Mouse (Mus musculus) liver, embryonic 16.5 days (tissue): ENCODE results near the gene Nek3. TPM values are rescaled to one million over a fixed set of nuclear protein-coding genes. Genes with fewer than 3 reads are reported as not detected.

Experiments
- ATAC-seq: fragments of 200-750 bp; cut with Nextera tagmentation; 2 replicates; pipeline ENCODE4 v1.8.0; 2017; ENCODE audit warnings: low read depth, mild to moderate bottlenecking, moderate number of reproducible peaks, moderate library complexity
- H3K27ac ChIP-seq: fragments of 300-500 bp; sonication (generic); 2 replicates; pipeline ENCODE4 v1.5.1; 2014; ENCODE audit warnings: mild to moderate bottlenecking, low read length
- H3K27me3 ChIP-seq: fragments of 300-500 bp; sonication (generic); 2 replicates; pipeline ENCODE4 v1.6.1; 2014; ENCODE audit warnings: low read depth, low read length, mixed read lengths; ENCODE audit not compliant: control insufficient read depth, insufficient read depth
- H3K36me3 ChIP-seq: fragments of 300-500 bp; sonication (generic); 2 replicates; pipeline ENCODE4 v1.6.1; 2014; ENCODE audit warnings: mild to moderate bottlenecking; ENCODE audit not compliant: control insufficient read depth, insufficient read depth
- H3K4me1 ChIP-seq: fragments of 300-500 bp; sonication (generic); 2 replicates; pipeline ENCODE4 v1.6.1; 2014; ENCODE audit warnings: low read depth, low read length, mixed read lengths; ENCODE audit not compliant: control insufficient read depth
- H3K4me2 ChIP-seq: fragments of 300-500 bp; sonication (generic); 2 replicates; pipeline ENCODE4 v1.6.1; 2014; ENCODE audit warnings: low read depth, low read length, mixed read lengths
- H3K4me3 ChIP-seq: fragments of 300-500 bp; sonication (generic); 2 replicates; pipeline ENCODE4 v1.5.1; 2014; ENCODE audit warnings: low read depth, mild to moderate bottlenecking, low read length
- H3K9ac ChIP-seq: fragments of 300-500 bp; sonication (generic); 2 replicates; pipeline ENCODE4 v1.6.1; 2014; ENCODE audit warnings: low read depth, low read length
- H3K9me3 ChIP-seq: fragments of 300-500 bp; sonication (generic); replicated peaks from 2 replicates; pipeline ENCODE4 v1.6.1; 2016; ENCODE audit warnings: low read length; ENCODE audit not compliant: control insufficient read depth
- WGBS: fragments of 180-500 bp; shearing (Covaris S2); extraction: QIAGEN DNeasy Blood & Tissue Kit; methylation state at CpG from one replicate; pipeline ENCODE4 v1.1.7; 2014; ENCODE audit not compliant: insufficient replicate concordance; 5-methylcytosine and 5-hydroxymethylcytosine counted together
- polyA plus RNA-seq: library from polyadenylated mRNA; unstranded; fragments of >200 nt; fragmentation: Nextera tagmentation; extraction: Ambion mirVana; gene quantifications from 2 replicates; pipeline ENCODE4 v1.2.1, GENCODE M21; 2015

Nek3 gene
- polyA plus RNA-seq, 1 experiment from 2014 or later: 1.4 TPM

DNA sequence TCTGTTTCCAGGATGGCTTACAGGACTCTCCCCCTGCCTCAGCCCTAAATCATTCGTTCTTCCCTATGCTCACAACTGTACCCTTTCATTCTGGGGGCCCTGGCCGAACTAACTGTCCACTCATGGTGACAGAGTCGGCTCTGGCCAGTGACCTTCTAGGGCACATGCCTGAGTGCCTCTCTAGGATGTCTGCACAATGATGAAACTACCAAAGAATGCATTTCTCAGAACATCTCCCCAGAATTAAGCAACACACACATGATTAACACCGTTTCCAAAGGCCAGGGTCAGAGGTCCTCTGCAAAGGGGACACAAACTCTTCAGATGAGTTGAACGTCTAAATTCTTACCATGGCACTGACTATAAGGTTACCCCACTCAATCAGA lies 31.5 kb downstream of the Nek3 start:
- WGBS: 62% methylated on average over 5 of the region's 5 CpGs
- H3K27ac ChIP-seq: peak overlapping the region; percentile 90
- no peak for ATAC-seq
- H3K9me3 ChIP-seq: no peaks in the 10 kb centered on the region
- no peaks in the 10 kb centered on the region for H3K27me3 ChIP-seq
- H3K4me2 ChIP-seq: peak overlapping the region; percentile 52
- H3K9ac ChIP-seq: 0 out of 2 replicates have a peak overlapping the region, but pooled peaks have one; percentile 26
- peaks cover 18% of the 10 kb centered on the region for H3K4me1 ChIP-seq
- H3K4me3 ChIP-seq: no peak overlapping the region; the same call in 1 of the 2 replicates
- no peaks in the 10 kb centered on the region for H3K36me3 ChIP-seq

DNA sequence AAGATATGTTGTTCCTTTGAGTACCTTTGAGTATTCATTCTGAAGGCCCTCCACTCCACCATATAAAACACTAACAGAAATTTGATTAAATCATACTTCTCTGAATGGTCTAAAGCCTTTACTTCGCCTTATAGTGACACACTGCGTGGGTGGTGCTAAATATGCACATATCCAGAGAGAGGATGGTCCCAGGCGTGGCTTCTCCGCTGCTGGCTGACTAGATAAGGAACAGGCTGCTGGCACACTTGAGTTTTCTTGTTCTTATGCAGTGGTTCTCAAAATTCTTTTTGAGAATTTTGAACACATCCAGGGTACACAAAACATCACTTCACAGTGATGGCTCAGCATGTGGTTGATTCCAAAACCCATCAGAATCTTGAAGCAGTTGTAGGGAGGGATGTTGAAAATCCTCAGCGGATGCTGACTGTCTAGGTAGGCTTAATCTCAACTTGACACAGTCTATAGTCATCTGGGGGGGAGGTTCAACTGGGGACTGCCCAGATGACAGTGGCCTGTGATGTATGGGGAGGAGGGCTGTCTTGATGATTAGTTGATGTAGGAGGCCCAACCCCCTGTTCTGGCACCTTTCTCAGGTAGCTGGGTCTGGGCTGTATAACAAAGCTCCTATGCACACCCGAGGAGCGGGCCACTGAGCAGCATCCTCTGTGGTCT lies 32.0 kb downstream of the Nek3 start:
- H3K9ac ChIP-seq: 0 out of 2 replicates have a peak overlapping the region, but pooled peaks have one; percentile 26
- peak; percentile 98 for ATAC-seq
- peak overlapping the region; percentile 4; the same call in 1 of the 2 replicates for H3K4me3 ChIP-seq
- H3K4me1 ChIP-seq: peaks cover 18% of the 10 kb centered on the region
- no peaks in the 10 kb centered on the region for H3K27me3 ChIP-seq
- H3K27ac ChIP-seq: peak overlapping the region; percentile 90
- no peaks in the 10 kb centered on the region for H3K9me3 ChIP-seq
- peak overlapping the region; percentile 52 for H3K4me2 ChIP-seq
- no peaks in the 10 kb centered on the region for H3K36me3 ChIP-seq
- WGBS: 41% methylated on average over 7 of the region's 7 CpGs

- Histone ChIP-seq H3K4me3 (no peak overlapping the region), H3K27ac (no peak overlapping the region), H3K27me3 (no peaks in the 10 kb centered on the region), H3K9ac (no peak overlapping the region), H3K9me3 (no peaks in the 10 kb centered on the region), H3K4me1 (peaks cover 18% of the 10 kb centered on the region), H3K4me2 (no peak overlapping the region), H3K36me3 (no peaks in the 10 kb centered on the region)
- ATAC-seq: no peak
- WGBS: 83% methylated on average over 12 of the region's 12 CpGs
Observed at GRCm38 (mm10) chr8:22132062-22132461, 34.2 kb downstream of the Nek3 start.

DNA sequence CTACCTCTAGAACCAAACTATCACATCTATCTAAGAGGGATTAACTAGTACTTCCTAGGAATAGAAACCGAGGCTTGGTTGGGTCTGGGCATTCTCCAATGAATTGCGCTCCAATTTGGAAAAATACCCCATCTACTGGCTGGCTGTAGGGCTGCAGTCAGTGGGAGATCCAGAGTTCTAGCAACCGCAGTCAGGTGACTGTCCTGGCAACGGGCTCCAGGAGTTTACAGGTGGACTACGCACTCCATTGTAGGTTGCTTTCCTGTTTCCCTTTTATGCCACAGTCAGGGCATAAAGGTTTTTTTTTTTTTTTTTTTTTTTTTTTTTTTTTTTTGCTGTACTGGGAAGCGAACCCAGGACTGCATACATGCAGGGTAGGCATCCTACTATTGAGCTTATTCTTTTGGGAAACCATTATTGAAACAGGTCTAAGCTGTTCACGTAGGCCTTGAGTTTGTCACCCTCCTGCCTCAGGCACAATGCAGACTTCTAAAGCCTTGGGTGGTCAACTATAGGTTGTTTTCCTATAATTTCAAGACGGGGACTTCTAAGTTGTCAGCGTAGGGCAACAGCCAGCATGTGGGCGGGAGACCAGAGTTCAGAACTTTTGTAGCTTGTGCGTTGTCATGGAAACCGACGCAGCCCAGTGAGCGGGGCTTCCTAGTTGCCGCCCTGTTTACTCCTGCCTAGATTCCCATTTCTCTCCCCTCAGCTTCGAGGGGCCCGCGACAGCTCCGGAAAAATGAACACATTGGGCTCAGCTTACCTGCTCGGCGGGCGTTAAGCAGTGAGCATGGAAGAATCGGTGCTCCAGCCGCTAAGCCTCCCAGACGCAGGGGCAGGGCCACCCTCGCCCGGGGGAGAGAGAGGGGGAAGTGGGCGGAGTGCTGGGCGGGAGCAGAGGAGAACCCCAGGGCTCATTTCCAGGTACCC lies 41.7 kb downstream of the Nek3 start, which contains the start of gene Nek5:
Nek5 (minus strand) TSS at position 834 of the 933 bp plus-strand sequence.
- peak; percentile 79 for ATAC-seq
- Histone ChIP-seq H3K4me2 (peak within 1 kb of the TSS; percentile 72), H3K9ac (peak within 1 kb of the TSS; percentile 42; the same call in 1 of the 2 replicates), H3K4me3 (peak within 1 kb of the TSS; percentile 58), H3K9me3 (no peaks in the 10 kb centered on the region), H3K27ac (no peak within 1 kb of the TSS), H3K4me1 (peaks cover 9% of the 10 kb centered on the region), H3K27me3 (no peaks in the 10 kb centered on the region; the same call in 1 of the 2 replicates), H3K36me3 (no peaks in the 10 kb centered on the region)
- WGBS: 3% methylated on average over 29 of the region's 29 CpGs

DNA sequence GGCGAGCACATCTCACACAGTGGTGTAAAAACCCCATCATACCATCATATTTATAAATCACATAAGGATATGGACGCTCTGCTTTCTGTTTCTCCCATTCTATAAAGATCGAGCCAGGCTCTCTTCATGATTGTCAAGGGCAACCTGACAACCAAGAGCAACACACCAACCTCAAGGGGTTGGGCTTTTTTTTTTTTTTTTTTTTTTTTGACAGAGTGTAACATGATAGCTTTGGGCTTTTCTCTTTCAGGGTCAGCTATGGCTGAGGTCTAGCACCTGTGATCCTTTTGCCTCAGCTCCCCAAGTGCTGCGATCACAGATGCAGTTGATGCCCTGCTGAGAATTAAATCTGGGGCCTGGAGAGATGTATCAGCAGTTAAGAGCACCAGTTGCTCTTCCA lies 59.2 kb downstream of the Nek3 start:
- no peak for ATAC-seq
- H3K4me1 ChIP-seq: no peaks in the 10 kb centered on the region
- 57% methylated on average over 4 of the region's 4 CpGs for WGBS
- no peak overlapping the region for H3K9ac ChIP-seq
- no peak overlapping the region for H3K27ac ChIP-seq
- no peak overlapping the region for H3K4me3 ChIP-seq
- H3K9me3 ChIP-seq: no peaks in the 10 kb centered on the region
- H3K36me3 ChIP-seq: no peaks in the 10 kb centered on the region
- H3K4me2 ChIP-seq: no peak overlapping the region
- no peaks in the 10 kb centered on the region for H3K27me3 ChIP-seq

DNA sequence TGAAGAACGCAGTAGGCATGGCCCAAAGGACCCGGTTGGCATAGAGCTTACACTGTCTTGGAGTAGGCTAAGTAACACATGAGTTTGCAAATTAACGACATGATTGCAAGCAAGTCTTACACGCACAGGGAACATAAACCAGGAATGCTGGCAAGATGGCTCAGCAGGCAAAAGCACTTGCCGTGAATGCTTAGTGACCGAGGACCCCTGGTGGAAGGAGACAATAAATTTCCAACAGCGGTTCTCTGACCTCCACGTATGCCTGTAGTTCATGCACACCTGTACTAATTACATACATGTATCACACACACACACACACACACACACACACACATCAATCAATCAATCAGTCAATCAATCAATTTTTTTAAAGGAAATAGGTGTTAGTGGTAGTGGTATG lies 74.7 kb downstream of the Nek3 start:
- Histone ChIP-seq H3K4me1 (no peaks in the 10 kb centered on the region), H3K27me3 (no peaks in the 10 kb centered on the region), H3K9ac (no peak overlapping the region), H3K4me3 (no peak overlapping the region), H3K9me3 (no peaks in the 10 kb centered on the region), H3K27ac (no peak overlapping the region), H3K4me2 (no peak overlapping the region), H3K36me3 (no peaks in the 10 kb centered on the region)
- no peak for ATAC-seq
- 44% methylated on average over 8 of the region's 8 CpGs for WGBS

- no peak overlapping the region for H3K27ac ChIP-seq
- no peak for ATAC-seq
- H3K4me3 ChIP-seq: no peak overlapping the region
- H3K9ac ChIP-seq: no peak overlapping the region
- no peaks in the 10 kb centered on the region for H3K9me3 ChIP-seq
- no peak overlapping the region for H3K4me2 ChIP-seq
- WGBS: 78% methylated on average over 4 of the region's 4 CpGs
- no peaks in the 10 kb centered on the region for H3K4me1 ChIP-seq
- H3K27me3 ChIP-seq: no peaks in the 10 kb centered on the region
- H3K36me3 ChIP-seq: no peaks in the 10 kb centered on the region
Observed at GRCm38 (mm10) chr8:22089226-22089625, 77.0 kb downstream of the Nek3 start.

DNA sequence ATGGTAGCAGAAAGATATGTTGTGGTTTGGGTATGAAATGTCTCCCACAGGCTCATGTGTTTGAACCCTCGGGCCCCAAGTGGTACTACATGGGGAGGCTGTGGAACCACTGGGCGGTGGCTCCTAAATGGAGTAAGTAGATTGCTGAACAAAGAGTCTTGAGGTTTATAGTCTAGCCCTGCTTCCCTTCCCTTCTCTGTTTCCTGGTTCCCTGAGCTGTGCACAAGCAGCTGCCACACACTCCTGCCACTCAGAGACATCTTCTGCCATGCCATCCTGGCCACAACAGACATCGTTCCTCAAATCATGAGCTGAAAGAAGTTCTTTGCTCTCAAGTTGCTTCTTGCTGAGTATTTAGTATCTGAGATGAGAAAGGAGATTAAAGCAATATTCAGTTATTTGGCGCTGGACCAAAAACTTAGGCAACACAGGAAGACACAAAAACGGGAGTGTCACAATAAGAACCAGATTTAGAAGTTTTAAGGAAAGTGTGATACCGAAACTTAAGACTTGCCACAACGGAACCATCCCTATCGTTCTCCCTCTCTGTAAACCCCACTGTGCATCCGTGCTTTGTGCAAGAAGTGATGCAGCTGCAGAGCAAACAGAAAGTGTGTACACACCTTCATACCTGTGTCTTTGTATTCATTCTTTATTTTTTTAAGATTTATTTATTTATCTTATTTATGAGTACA lies 86.8 kb downstream of the Nek3 start:
- no peak overlapping the region for H3K4me2 ChIP-seq
- no peak overlapping the region for H3K27ac ChIP-seq
- H3K9me3 ChIP-seq: no peaks in the 10 kb centered on the region
- no peak overlapping the region for H3K9ac ChIP-seq
- no peak overlapping the region for H3K4me3 ChIP-seq
- 55% methylated on average over 9 of the region's 9 CpGs for WGBS
- no peaks in the 10 kb centered on the region for H3K36me3 ChIP-seq
- no peak for ATAC-seq
- no peaks in the 10 kb centered on the region for H3K4me1 ChIP-seq
- no peaks in the 10 kb centered on the region for H3K27me3 ChIP-seq
